9 mouse cellular contexts compared by ENCODE assay signal in the genomic region with DNA sequence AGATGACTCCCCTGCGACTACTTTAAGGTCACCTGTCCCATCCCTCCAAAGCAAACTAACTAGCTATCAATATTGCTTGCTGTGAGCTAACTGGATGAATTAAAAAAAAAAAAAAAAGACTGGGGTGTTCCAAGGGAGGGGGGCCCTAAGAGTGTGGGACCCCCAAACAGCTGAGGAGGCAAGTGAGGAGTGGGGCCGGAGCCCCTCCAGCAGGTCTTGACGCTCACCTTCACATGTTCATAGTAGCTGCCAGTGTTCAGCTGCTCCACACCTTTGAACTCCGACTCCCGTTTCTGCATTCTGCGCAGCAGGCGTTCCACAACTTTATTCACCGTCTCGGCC. TPM values are rescaled to one million over a fixed set of nuclear protein-coding genes. Genes with fewer than 3 reads are reported as not detected.
A peak's percentile ranks its signal among the peaks of the same experiment; 100 is the strongest.
DNase-seq lines count a peak whose midpoint lies in the region; ATAC-seq and TF ChIP-seq lines count a peak whose summit lies in the region.
"Had no signal": no experiment of that assay in that cellular context is flagged by ENCODE, and none has a peak within 500 bp of the region (broad histone marks: within the 10 kb centered on the region; RNA-seq: fewer than 3 reads in every experiment).

No protein-coding gene starts in this region.

- peak; percentile 21; the same call in 1 of the 2 replicates for ATAC-seq in liver, embryonic 13.5 days (ENCODE audit: low read depth)

- peak overlapping the region; percentile 75 for H3K4me3 ChIP-seq in gastrocnemius, adult 2 months
- H3K4me3 ChIP-seq in thymus, adult 2 months (ENCODE audit: control insufficient read depth, insufficient read depth, low read length): peak overlapping the region; percentile 68
- peak overlapping the region; percentile 57 for H3K4me3 ChIP-seq in liver, embryonic 13.5 days (replicated peaks)

- no peaks in the 10 kb centered on the region; the same call in 1 of the 2 replicates for H3K27me3 ChIP-seq in thymus, adult 2 months (ENCODE audit: control insufficient read depth, insufficient read depth, low read length)
- peaks cover 75% of the 10 kb centered on the region for H3K27me3 ChIP-seq in liver, embryonic 13.5 days

- no peaks in the 10 kb centered on the region for H3K36me3 ChIP-seq in thymus, adult 2 months (ENCODE audit: control insufficient read depth, insufficient read depth, low read length)
- no peaks in the 10 kb centered on the region for H3K36me3 ChIP-seq in liver, embryonic 13.5 days

- H3K4me1 ChIP-seq in thymus, adult 2 months (replicated peaks; ENCODE audit: control insufficient read depth, insufficient read depth, low read length): peaks cover 6% of the 10 kb centered on the region
- peaks cover 15% of the 10 kb centered on the region for H3K4me1 ChIP-seq in liver, embryonic 13.5 days (replicated peaks)

- TF ChIP-seq CTCF in gastrocnemius, adult 2 months (IDR thresholded peaks at IDR 0.05): no peak
- TF ChIP-seq CTCF in thymus, adult 2 months (IDR thresholded peaks at IDR 0.05; ENCODE audit: borderline replicate concordance, control insufficient read depth, extremely low read depth, insufficient read depth, low read length, poor library complexity): no peak

- H3K9me3 ChIP-seq in liver, embryonic 13.5 days (replicated peaks): no peaks in the 10 kb centered on the region

- intact Hi-C loops in gastrocnemius, adult 2 months (cut with DNase I): loop anchor here (10.0 kb wide), 1 partner anchor 527 kb away; a partner anchor contains a TSS

- H3K4me2 ChIP-seq in liver, embryonic 13.5 days: peak overlapping the region; percentile 79

- no peak overlapping the region for H3K27ac ChIP-seq in gastrocnemius, adult 2 months
- no peak overlapping the region for H3K27ac ChIP-seq in thymus, adult 2 months (ENCODE audit: control insufficient read depth, insufficient read depth, low read length)
- H3K27ac ChIP-seq in liver, embryonic 13.5 days: no peak overlapping the region

- no peak for TF ChIP-seq POLR2A in thymus, adult 2 months (IDR thresholded peaks at IDR 0.05; ENCODE audit: control insufficient read depth, extremely low read depth, insufficient read depth, low read length, poor library complexity)

- DNase-seq in gastrocnemius, adult 2 months: no peak
- DNase-seq in gastrocnemius, postnatal 25 days: no peak
- DNase-seq in thymus, adult 2 months: no peak
- no peak for DNase-seq in thymus, postnatal 10 days (ENCODE audit: low spot score in 2 of 2)
- no peak for DNase-seq in liver, embryonic 13.5 days
- no peak for DNase-seq in adrenal gland, postnatal 36 days
- no peak for DNase-seq in urinary bladder, adult 18-20 months (ENCODE audit: low spot score in 2 of 2)
- no peak for DNase-seq in gastrocnemius, adult 8-10 months (ENCODE audit: low spot score in 2 of 2)
- DNase-seq: cerebellum, adult 9-11 months had no signal

- 3% methylated on average over 9 of the region's 9 CpGs for WGBS in thymus, adult 2 months
- 8% methylated on average over 9 of the region's 9 CpGs for WGBS in liver, embryonic 13.5 days (ENCODE audit: insufficient replicate concordance)

- peak overlapping the region; percentile 64 for H3K9ac ChIP-seq in liver, embryonic 13.5 days

RNA-seq across cellular contexts. Expression of a gene that starts 0.8 kb away (rescaled TPM):
- under 1 TPM; 0.08 to 0.11 TPM for total RNA-seq in gastrocnemius, adult 2 months (2021)
- under 1 TPM; 0.19 to 0.20 TPM for total RNA-seq in gastrocnemius, postnatal 25 days (2021)
- polyA plus RNA-seq in thymus, adult 2 months (2012; rRNA removed): 1.5 and 1.8 TPM in 2 replicates
- polyA plus RNA-seq in liver, embryonic 13.5 days (2015; fragmentation: Nextera tagmentation; extraction: Ambion mirVana): 1.0 TPM in 2 replicates
- 1 to 10 TPM in 1 of 2 experiments, under 1 TPM in 1; 0.69 to 1.4 TPM for total RNA-seq in adrenal gland, postnatal 36 days (2021)
- total RNA-seq in gastrocnemius, adult 8-10 months (2022): under 1 TPM in 3 of 4 experiments, not detected in 1; 0.11 to 0.17 (median 0.16) TPM

RNA-seq across cellular contexts. Expression of a gene that starts 5.8 kb away (rescaled TPM):
- 10 to 100 TPM; 19.8 to 22.0 TPM for total RNA-seq in gastrocnemius, adult 2 months (2021)
- total RNA-seq in gastrocnemius, postnatal 25 days (2021): 10 to 100 TPM; 17.3 to 18.3 TPM
- 22.5 and 24.3 TPM in 2 replicates for polyA plus RNA-seq in thymus, adult 2 months (2012; rRNA removed)
- polyA plus RNA-seq in liver, embryonic 13.5 days (2015; fragmentation: Nextera tagmentation; extraction: Ambion mirVana): 23.4 and 25.9 TPM in 2 replicates
- total RNA-seq in adrenal gland, postnatal 36 days (2021): 10 to 100 TPM; 29.4 to 30.8 TPM
- 10 to 100 TPM; 16.4 to 19.4 (median 18.0) TPM for total RNA-seq in gastrocnemius, adult 8-10 months (2022)

RNA-seq across cellular contexts. Expression of a gene that starts 6.4 kb away (rescaled TPM):
- not detected for total RNA-seq in gastrocnemius, adult 2 months (2021)
- total RNA-seq in gastrocnemius, postnatal 25 days (2021): not detected
- polyA plus RNA-seq in thymus, adult 2 months (2012; rRNA removed): 0.19 TPM in 1 of 2 replicates, not detected in the other
- polyA plus RNA-seq in liver, embryonic 13.5 days (2015; fragmentation: Nextera tagmentation; extraction: Ambion mirVana): 0.33 and 0.64 TPM in 2 replicates
- under 1 TPM in 1 of 2 experiments, not detected in 1; 0.30 TPM for total RNA-seq in adrenal gland, postnatal 36 days (2021)
- total RNA-seq in gastrocnemius, adult 8-10 months (2022): not detected

RNA-seq across cellular contexts. Expression of a gene that starts 46.6 kb away (rescaled TPM):
- not detected for total RNA-seq in gastrocnemius, adult 2 months (2021)
- total RNA-seq in gastrocnemius, postnatal 25 days (2021): not detected
- 0.11 and 0.19 TPM in 2 replicates for polyA plus RNA-seq in thymus, adult 2 months (2012; rRNA removed)
- not detected in 2 replicates for polyA plus RNA-seq in liver, embryonic 13.5 days (2015; fragmentation: Nextera tagmentation; extraction: Ambion mirVana)
- total RNA-seq in adrenal gland, postnatal 36 days (2021): not detected
- not detected for total RNA-seq in gastrocnemius, adult 8-10 months (2022)

RNA-seq across cellular contexts. Expression of a gene that starts 46.7 kb away (rescaled TPM):
- total RNA-seq in gastrocnemius, adult 2 months (2021): 100 to 1,000 TPM; 390 to 557 TPM
- total RNA-seq in gastrocnemius, postnatal 25 days (2021): 100 to 1,000 TPM; 488 to 752 TPM
- polyA plus RNA-seq in thymus, adult 2 months (2012; rRNA removed): 4,171 and 4,540 TPM in 2 replicates
- 2,607 and 2,711 TPM in 2 replicates for polyA plus RNA-seq in liver, embryonic 13.5 days (2015; fragmentation: Nextera tagmentation; extraction: Ambion mirVana)
- total RNA-seq in adrenal gland, postnatal 36 days (2021): 1,000 to 10,000 TPM; 6,718 to 6,967 TPM
- 100 to 1,000 TPM; 235 to 456 (median 334) TPM for total RNA-seq in gastrocnemius, adult 8-10 months (2022)
